Mouse (Mus musculus): ENCODE data around the gene Hs3st5.
A peak's percentile ranks its signal among the peaks of the same experiment; 100 is the strongest.
"Not testable (repeated sequence)": the region's sequence is repeated elsewhere in the genome, so short reads cannot be mapped to it uniquely, and the experiment has no call there.

Gene Hs3st5

GRCm38 (mm10) chr10:36506727-36507555 lies at the start of gene Hs3st5:
Gene Hs3st5, plus strand, starts transcription at chr10:36506814.
- peak; percentile 73 for DNase-seq (ENCODE audit: extremely low spot score)

- DNase-seq (ENCODE audit: extremely low spot score), result no peak
Observed at GRCm38 (mm10) chr10:36468664-36469063, 38.0 kb upstream of the Hs3st5 start.

DNA sequence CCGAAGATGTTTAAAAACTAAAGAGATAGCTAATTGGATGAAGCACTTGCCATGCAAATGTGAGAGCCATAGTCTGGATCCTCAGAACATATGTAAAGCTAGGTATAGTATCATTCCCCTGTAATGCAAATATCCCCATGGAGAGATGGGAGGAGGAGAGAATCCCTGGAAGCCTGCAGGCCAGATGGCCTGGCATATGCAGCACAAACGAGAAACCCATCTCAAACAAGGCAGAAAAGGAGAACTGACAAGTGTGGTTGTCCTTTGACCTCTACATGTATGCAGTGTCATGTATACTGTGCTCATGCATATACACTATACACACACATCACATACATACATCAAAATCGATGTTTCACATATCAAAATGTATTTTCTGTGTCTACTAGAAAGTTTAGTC lies 35.5 kb upstream of the Hs3st5 start:
- no peak for DNase-seq (ENCODE audit: extremely low spot score)

DNA sequence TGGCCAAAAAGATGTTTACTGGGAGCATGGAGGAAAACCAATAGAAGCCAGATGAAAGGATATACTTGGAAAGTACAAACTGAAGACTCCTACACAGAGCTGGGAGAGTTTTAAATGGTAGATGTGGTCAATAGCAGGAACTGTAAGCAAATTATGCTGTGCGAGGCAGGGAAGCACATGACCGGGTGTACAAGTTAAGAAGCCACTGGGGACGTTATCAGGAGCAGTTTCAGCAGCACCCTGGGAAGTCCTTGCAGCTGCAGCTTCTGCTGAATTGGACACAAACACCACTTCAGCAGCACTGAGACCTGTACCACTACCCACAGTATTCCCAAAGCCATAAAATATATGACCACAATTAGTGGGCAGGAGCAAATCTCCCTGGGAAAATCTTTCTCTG lies 31.8 kb upstream of the Hs3st5 start:
- no peak for DNase-seq (ENCODE audit: extremely low spot score)

- no peak for DNase-seq (ENCODE audit: extremely low spot score)
Observed at GRCm38 (mm10) chr10:36477543-36477942, 29.1 kb upstream of the Hs3st5 start.

GRCm38 (mm10) chr10:36483362-36483761 lies 23.3 kb upstream of the Hs3st5 start:
- no peak for DNase-seq (ENCODE audit: extremely low spot score)

DNA sequence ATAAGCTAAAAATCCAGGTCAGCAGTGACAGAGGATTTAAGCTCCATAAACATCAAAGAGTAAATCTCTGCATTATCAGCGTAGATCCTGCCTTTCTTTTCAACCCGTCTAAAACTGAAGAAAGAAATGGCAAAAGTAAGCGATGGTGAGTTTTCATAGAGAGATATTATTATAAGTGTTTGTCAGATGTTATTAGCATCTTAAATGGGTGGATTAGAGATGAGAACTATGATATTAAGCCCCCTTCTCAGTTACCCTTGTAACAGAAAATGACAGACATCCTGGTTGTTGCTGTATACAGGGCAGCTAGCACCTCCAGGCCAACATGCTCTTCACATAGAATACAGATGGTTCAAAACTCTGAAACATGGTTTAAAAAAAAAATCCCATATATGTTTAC lies 22.6 kb upstream of the Hs3st5 start:
- no peak for DNase-seq (ENCODE audit: extremely low spot score)

GRCm38 (mm10) chr10:36484728-36485300 lies 21.8 kb upstream of the Hs3st5 start:
- no peak for DNase-seq (ENCODE audit: extremely low spot score)

GRCm38 (mm10) chr10:36493566-36493965 lies 13.0 kb upstream of the Hs3st5 start:
- no peak for DNase-seq (ENCODE audit: extremely low spot score)

DNA sequence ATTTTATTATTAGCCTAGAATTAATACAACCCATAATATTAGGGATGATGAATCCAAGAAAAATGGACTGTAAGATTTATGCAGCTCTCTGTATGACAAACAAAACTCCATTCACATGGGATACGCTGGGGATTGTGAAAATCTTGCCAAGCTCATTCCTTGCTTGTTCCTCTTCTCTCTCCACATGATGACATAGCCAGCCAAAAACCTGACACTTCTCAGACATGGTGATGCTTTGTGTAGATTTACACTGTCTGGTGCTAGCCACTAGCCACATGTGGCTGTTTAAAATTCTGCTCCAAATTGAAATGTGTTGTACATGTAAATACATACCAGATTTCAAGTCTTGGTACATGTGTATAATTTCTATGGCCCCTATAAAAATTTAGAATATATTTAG lies 6.9 kb upstream of the Hs3st5 start:
- no peak for DNase-seq (ENCODE audit: extremely low spot score)

GRCm38 (mm10) chr10:36506033-36506726 lies 434 bp upstream of the Hs3st5 start:
- peak; percentile 13 for DNase-seq (ENCODE audit: extremely low spot score)

DNA sequence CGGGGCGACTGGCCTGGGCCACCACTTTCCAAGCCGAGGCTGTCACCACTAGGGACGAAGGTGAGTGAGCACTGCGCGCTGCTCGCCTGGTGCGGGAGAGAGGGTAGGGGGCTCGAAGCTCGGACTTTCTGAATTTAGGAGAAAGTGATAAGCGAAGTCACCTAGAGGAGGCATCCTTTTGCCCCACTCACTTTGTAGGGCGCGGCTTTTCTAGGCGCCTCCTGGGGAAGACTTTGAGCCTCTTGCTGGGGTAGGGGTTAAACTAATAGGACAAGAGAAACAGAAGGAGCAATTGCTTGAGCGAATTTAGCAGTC lies 899 bp downstream of the Hs3st5 start:
- DNase-seq (ENCODE audit: extremely low spot score), result no peak

- peak; percentile 21 for DNase-seq (ENCODE audit: extremely low spot score)
Observed at GRCm38 (mm10) chr10:36507991-36508546, 1.5 kb downstream of the Hs3st5 start.

DNA sequence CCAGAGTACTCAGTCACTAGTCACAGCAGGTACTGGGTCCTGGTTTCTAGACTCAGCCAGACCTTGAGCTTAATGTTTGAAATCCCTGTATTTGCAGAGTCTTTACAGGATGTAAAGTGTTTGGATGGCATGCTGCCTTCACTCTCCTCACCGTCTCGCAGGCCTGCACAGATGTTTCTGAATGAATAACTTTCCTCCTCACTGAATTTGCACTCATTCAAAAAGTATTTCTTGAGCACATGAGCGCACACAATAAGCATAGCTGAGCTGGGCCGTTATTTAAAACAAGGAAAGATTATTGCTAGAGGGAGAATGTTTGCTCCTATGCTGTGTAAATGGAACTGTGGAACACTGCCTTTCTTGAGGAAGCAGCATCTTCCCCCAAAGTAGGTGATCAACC lies 2.9 kb downstream of the Hs3st5 start:
- DNase-seq (ENCODE audit: extremely low spot score), result no peak

GRCm38 (mm10) chr10:36523881-36524280 lies 17.3 kb downstream of the Hs3st5 start:
- no peak for DNase-seq (ENCODE audit: extremely low spot score)

DNA sequence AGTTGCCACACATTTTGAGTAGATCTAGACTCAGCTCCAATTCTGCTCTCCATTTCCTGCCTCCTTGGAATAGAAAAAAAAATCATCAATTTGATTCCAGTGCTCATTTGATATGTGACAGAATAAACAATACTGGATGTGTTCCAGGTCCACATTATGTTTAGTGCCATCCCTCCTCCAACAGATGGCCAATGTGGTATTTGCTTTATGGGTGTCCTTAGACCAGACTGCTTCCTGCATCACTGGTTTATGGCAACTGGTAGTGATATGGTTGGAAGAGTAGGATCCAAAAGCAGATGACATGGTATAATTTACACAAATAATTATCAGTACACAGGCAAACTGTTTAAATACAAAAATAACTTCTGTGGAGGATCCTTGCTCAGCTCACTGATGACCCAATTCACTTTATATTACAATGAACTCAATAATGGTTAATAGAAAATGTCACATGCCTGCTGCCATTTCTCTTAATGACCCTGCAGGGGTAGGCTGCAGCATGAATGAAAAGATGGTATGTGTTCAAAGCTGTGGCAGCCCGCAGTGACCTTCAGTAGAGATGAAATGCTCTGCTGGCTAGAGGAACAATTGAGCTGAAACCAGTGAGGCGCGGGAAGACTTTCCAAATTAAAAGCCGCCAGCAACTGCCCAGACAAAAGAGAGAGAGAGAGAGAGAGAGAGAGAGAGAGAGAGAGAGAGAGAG lies 27.2 kb downstream of the Hs3st5 start:
- peak; percentile 24 for DNase-seq (ENCODE audit: extremely low spot score)

- no peak for DNase-seq (ENCODE audit: extremely low spot score)
Observed at GRCm38 (mm10) chr10:36546622-36547021, 40.0 kb downstream of the Hs3st5 start.

DNA sequence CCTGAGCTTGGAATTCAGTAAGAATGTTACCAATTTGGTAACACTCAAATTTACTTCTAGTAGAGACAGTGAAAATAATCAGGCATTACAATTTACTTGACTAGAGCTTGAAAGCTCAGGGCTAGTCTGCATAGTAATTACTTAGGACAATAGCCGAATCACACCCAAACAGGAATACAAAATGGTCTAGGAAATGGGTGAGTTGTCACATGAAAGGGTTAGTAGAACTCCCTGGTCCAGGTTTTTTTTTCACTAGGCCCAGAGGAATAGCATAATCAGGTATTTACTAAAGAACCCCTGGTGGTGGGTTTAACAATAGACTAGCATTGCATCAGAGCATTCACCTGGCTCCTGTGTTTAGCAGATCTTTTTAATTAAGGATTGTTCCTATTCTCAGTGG lies 41.1 kb downstream of the Hs3st5 start:
- DNase-seq (ENCODE audit: extremely low spot score), result not testable (repeated sequence)

DNA sequence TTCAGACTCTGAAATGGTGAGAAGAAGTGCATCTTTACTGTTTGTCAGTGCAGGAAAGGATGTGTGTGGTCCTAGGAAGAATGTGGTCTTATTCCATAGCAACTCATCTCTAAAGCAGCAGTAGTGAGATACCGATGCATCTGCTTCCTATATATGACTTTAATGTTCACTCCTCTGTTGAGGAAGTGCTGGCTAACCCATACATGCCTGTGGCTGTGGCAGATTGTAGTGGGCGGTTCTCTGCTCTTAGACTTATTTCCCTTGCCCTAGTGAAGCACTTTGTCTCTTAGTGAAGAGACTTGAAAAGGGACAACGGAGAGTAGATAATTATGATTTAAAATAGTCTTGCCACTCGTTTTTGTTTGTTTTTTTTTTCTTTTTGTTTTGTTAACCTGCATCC lies 47.4 kb downstream of the Hs3st5 start:
- no peak for DNase-seq (ENCODE audit: extremely low spot score)

DNA sequence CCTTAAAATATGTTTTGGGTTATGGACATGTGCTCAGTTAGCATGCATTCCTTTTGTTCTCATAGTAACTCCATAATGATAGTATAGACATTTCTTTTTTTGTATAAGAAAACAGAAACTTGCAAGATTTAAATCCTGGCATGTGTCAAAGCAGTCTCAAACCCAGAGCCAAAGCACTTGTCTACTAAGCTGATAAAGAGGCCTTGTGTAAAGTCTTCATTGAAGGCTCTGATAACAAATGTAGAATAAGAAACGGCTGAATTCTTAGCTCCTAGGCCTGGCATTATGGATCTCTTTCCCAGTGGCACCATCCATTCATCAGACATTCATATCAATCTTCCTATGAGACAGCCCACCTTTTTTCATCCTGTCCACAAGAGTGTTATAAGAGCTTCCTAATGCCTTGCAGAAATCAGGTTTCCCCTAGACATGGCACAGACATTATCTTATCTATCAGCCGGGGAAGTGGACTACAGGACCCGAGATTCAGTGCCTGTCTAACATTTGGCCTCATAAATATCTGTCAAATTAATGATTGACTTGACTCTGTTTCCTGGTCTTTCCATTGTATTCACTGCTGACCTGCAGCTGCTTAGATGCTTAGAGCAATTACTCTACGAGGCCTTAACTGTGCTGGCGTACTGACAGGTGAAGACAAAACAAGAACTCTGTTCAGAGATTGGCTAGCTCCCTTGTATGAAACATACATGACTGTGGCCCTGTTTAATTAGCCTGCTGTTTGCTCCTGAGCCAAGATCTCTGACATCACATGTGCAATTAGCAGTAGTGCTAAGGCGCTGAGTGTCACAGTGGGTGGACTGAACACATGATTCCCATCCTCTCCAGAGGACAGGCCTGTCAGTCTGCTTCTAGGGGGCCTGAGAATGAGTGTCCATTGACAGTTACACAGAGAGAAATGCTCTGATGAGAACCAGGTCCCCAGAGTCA lies 48.6 kb downstream of the Hs3st5 start:
- no peak for DNase-seq (ENCODE audit: extremely low spot score)

DNA sequence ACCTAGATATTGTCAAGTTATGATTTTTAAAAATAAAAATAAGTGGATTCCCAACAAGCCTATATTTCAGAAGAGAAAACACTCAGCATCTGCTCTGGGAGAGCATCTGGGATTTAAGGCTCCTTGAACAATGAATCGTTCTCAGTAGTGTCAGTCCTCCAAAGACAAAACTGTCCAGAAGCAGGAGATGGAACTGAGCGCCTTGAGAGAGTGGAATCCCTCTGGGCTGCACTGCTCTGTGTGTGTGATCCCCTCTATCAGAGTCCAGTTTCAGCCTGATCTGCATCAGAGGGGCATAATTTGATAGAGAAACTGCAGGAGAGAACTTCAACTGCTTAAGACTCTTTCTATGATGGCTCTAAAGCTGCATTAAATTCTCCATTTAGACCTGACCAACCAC lies 49.5 kb downstream of the Hs3st5 start:
- DNase-seq (ENCODE audit: extremely low spot score), result no peak

All from embryo, embryonic 9.5 days (tissue).